Mouse (Mus musculus): ENCODE data around the gene Gm45194.

GRCm38 (mm10) chrX:111891089-111891488 lies at the start of gene Gm45194:
- TF ChIP-seq CTCF (IDR thresholded peaks at IDR 0.05; ENCODE audit: insufficient read depth, low read length) = no peak
- TF ChIP-seq POLR2A (IDR thresholded peaks at IDR 0.05; ENCODE audit: borderline replicate concordance, extremely low read depth, low read depth, low read length) = no peak

All from lung, adult 2 months (tissue).